Mouse (Mus musculus): ENCODE results near the gene Bcan. TPM values are rescaled to one million over a fixed set of nuclear protein-coding genes. Genes with fewer than 3 reads are reported as not detected.

Gene Bcan
- total RNA-seq, 2 experiments from 2014 or later: not detected

DNA sequence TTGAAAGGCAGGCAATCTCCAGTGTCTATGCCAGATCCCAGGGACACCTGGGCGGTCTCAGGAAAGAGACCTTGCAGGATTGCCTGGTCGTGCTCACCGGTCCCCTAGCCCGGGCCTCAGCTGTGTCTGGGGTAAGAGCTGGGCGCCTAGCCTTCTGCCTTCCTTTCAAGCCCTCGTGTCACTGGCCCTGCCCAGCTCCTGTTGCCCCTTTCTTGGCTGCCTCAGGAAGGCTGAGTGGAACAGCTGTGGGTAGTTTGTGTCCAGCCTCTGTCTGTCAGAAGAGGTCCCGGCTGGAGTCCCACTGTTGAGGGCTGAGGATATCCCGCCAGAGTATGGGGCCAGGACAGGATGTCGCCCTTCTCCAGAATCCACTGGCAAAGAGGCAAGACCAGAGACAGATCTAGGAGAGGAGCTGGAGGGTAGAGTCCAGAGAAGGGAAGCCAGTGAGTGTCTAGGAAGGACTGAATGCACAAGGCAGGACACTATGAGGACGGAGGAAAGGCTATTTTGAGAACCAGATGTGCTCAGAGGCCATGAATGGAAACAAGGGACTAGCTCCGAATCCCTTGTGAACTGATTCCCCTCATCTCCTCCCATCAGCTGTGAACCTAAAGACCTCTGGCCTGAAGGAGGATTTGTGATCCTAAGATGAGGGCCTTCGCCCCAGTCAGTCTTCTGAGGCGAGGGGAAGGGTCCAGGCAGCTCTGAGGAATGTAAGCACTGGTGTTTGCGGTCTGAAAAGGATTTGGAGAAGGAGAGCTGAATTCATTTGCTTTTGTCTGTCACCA lies 26.2 kb downstream of the Bcan start:
- no peak for ATAC-seq (ENCODE audit: poor library complexity, severe bottlenecking)

- no peak for ATAC-seq (ENCODE audit: poor library complexity, severe bottlenecking)
Observed at GRCm38 (mm10) chr3:87972776-87973175, 27.3 kb downstream of the Bcan start.

GRCm38 (mm10) chr3:87972203-87972664 lies 27.8 kb downstream of the Bcan start:
- ATAC-seq (ENCODE audit: poor library complexity, severe bottlenecking): no peak

GRCm38 (mm10) chr3:87971489-87972202 lies 28.4 kb downstream of the Bcan start:
- ATAC-seq (ENCODE audit: poor library complexity, severe bottlenecking): no peak

GRCm38 (mm10) chr3:87970939-87971488 lies 29.0 kb downstream of the Bcan start, which contains the start of gene Nes:
TSS of gene Nes (plus strand) at chr3:87971078.
- ATAC-seq (ENCODE audit: poor library complexity, severe bottlenecking): no peak

- ATAC-seq (ENCODE audit: poor library complexity, severe bottlenecking): peak; percentile 27; the same call in 1 of the 2 replicates
Observed at GRCm38 (mm10) chr3:87970184-87970938, 29.7 kb downstream of the Bcan start.

- peak; percentile 98 for ATAC-seq (ENCODE audit: poor library complexity, severe bottlenecking)
Observed at GRCm38 (mm10) chr3:87960586-87961191, 39.3 kb downstream of the Bcan start.

DNA sequence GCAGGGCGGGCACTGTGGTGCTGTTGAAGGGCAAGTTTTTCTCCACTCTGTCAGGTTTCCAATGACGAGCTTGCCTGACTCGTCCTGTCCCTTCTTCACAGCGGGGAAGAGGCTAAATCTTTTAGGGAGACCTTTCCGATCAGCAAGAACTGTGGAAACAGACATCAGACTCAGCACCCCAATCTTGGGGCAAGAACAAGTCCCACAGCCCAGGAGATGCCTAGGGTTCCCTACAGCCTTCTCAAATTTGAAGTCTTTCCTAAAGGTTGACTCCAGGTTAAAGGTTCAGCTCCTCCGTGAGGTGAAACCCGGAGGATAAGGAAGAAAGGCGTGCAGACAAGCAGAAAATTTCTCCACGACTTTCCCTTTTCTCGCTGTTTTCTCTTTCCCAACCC lies 39.8 kb downstream of the Bcan start:
- no peak for ATAC-seq (ENCODE audit: poor library complexity, severe bottlenecking)

DNA sequence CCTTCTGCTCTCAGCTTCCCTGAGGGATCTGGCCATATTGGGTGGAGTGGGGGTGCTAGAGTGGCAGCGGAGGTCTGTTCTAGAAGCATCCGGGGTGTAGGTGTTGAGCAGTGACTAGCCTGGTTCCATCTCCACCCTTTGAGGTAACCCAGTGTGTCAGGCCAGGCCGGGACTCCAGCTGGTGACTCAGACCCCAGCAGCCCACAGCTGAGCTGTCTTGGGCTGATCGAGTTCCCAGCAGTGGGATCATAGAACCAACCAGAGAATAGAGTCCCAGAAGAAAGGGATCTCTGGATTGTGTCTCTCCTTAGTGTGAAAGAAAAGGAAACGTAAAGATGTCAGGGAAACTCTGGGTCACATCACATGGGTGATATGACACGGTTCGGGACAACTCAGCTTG lies 40.7 kb downstream of the Bcan start:
- ATAC-seq (ENCODE audit: poor library complexity, severe bottlenecking): no peak

DNA sequence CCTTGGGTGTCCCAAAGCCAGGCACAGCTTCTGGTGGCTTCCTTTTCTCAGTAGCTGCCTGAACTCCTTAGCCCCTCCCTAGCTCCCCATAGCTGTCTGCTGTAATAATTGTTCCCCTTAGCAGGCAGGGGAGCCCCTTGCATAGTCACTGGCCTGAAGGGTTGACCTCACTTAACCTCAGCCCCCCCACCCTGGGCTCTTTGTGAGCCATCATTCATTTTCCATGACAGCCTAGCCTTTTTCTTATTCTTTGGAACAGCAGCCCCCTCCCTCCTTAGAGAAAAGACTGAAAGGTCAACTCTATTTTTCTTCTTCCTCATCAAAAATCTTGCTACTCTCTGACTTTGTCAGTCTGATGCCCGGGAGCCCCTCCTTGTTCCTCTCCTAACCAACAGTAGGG lies 41.1 kb downstream of the Bcan start:
- ATAC-seq (ENCODE audit: poor library complexity, severe bottlenecking): no peak

DNA sequence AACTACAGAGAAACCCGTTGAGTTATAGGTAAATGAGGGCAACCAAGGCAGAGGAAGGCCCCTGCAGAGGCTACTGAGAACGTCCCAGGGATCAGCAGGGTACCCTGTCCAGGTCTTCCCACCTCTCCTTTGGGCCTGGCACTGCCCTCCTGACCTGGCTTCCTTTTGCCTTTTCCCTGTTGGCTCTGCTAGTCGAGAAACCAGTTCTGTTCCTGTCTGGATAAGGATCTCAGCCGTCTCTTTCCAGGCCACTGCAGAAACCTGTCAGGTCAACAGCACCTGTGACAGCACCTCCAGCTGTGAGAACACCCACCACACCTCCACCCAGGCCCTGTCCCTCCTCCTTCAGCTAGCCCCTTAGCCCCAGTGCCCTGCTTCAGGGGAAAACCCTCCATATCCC lies 41.6 kb downstream of the Bcan start:
- no peak for ATAC-seq (ENCODE audit: poor library complexity, severe bottlenecking)

GRCm38 (mm10) chr3:87958056-87958455 lies 42.0 kb downstream of the Bcan start:
- ATAC-seq (ENCODE audit: poor library complexity, severe bottlenecking): no peak

- ATAC-seq (ENCODE audit: poor library complexity, severe bottlenecking): no peak
Observed at GRCm38 (mm10) chr3:87952440-87952839, 47.6 kb downstream of the Bcan start.

DNA sequence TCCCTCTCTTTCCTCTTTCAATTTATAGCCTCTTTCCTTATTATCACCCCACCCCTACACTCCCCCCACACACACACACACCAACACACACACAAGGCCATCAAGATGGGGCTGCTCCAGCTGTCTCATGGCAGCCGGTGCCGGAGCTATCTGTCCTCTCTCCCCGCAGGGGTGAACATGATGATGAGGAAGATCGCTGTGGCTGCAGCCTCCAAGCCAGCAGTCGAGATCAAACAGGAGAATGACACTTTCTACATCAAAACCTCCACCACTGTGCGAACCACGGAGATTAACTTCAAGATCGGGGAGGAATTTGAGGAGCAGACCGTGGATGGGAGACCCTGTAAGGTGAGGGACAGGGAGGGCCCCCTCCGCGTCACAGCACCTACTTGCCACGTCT lies 48.1 kb downstream of the Bcan start:
- no peak for ATAC-seq (ENCODE audit: poor library complexity, severe bottlenecking)

- ATAC-seq (ENCODE audit: poor library complexity, severe bottlenecking): no peak
Observed at GRCm38 (mm10) chr3:87949955-87950515, 50.0 kb downstream of the Bcan start.

GRCm38 (mm10) chr3:87949266-87949954 lies 50.6 kb downstream of the Bcan start:
- no peak for ATAC-seq (ENCODE audit: poor library complexity, severe bottlenecking)

DNA sequence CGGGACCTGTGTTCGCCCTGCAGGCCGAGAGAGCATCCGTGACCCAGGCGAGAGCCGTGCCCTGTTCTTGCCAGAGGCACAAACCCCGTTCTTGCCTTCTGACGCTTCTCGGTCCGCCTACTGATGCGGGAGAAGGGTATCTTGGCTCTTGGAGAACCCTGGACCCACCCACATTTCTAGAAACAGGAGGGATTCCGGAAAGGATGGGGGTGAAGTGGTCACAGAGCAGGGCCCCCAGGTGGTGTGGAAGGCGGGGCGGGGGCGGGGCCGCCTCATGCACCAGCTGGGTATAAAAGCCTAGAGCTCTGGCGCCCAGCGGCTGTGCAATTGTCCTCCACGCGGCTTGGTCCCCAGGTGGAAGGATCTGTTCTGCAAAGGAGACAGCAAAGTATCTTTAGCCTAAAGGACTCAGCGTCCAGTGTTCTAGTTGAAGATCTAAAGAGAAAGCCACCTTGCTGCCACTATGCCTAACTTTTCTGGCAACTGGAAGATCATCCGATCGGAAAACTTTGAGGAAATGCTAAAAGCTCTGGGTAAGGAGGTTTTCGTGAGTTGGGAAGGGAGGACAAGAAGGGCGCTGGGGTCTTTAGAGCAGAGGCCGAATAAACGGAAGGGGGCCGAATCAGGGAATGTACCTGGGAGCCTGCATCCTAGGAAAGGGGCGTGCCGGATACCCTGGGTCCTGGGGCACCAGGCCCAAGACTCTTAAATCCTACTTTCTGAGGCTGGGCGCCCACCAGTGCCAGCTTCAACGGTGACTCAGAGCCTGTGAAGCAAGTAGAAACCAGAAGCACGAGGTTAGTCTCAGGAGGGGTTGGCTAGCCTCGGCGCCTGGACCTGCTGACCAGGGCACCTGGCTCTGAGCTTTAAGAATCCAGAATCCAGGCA lies 51.4 kb downstream of the Bcan start, which contains the start of gene Crabp2:
Gene Crabp2 (plus strand): TSS at position 289 of the 888 bp plus-strand sequence.
- ATAC-seq (ENCODE audit: poor library complexity, severe bottlenecking): no peak

GRCm38 (mm10) chr3:87947811-87948199 lies 52.2 kb downstream of the Bcan start:
- no peak for ATAC-seq (ENCODE audit: poor library complexity, severe bottlenecking)
